Mouse (Mus musculus) C2C12 (cell line): ENCODE results near the gene Hdac10.

Experiments used
- CEBPB ChIP-seq: IDR thresholded peaks from one replicate; pipeline ENCODE4 v1.6.1; 2011; ENCODE audit warnings: low read depth, mild to moderate bottlenecking, control low read depth, moderate library complexity
- CTCF ChIP-seq: IDR thresholded peaks from one replicate; pipeline ENCODE4 v1.5.1; 2011; ENCODE audit not compliant: control insufficient read depth, insufficient read depth, insufficient read length
- MYOD1 ChIP-seq: IDR thresholded peaks from one replicate; pipeline ENCODE4 v1.6.1; 2011; ENCODE audit warnings: low read depth; ENCODE audit not compliant: control insufficient read depth, insufficient read length

- TF ChIP-seq CTCF (no peak), CEBPB (no peak), MYOD1 (no peak)
Observed at GRCm38 (mm10) chr15:89078208-89078836, 50.2 kb downstream of the Hdac10 start.
